Mouse (Mus musculus) thymus, adult 2 months (tissue): ENCODE results near the gene Rnf7.

Experiments
- CTCF ChIP-seq: fragments of 200-500 bp; IDR thresholded peaks from 2 replicates; pipeline ENCODE4 v1.5.1; 2012; ENCODE audit warnings: mild to moderate bottlenecking, control low read depth, low read length, moderate library complexity, borderline replicate concordance; ENCODE audit not compliant: control insufficient read depth, poor library complexity, insufficient read depth; ENCODE audit errors: extremely low read depth
- POLR2A ChIP-seq: fragments of 200-500 bp; IDR thresholded peaks from 2 replicates; pipeline ENCODE4 v1.6.1; 2012; ENCODE audit warnings: mild to moderate bottlenecking, low read length, control low read depth, moderate library complexity; ENCODE audit not compliant: control insufficient read depth, poor library complexity, insufficient read depth; ENCODE audit errors: extremely low read depth

GRCm38 (mm10) chr9:96478071-96478888 lies at the start of gene Rnf7:
- TF ChIP-seq CTCF (0 out of 2 replicates have a peak, but pooled peaks have one; percentile 27), POLR2A (peak; percentile 57; the same call in 1 of the 2 replicates)
